Mouse (Mus musculus) ovary, adult 10 weeks (tissue): Measurements from ENCODE around the gene Sfrp5. TPM values are rescaled to one million over a fixed set of nuclear protein-coding genes. Genes with fewer than 3 reads are reported as not detected.

ENCODE experiments used
- polyA plus RNA-seq: library from polyadenylated mRNA; stranded (reverse); fragments of 350-450 nt; fragmentation: Illumina TruSeq; extraction: RNeasy Lipid Tissue Mini Kit (QIAGEN cat#74804); gene quantifications from one replicate; pipeline ENCODE4 v1.2.3, GENCODE M21; 2014

The Sfrp5 gene
- not detected for polyA plus RNA-seq

DNA sequence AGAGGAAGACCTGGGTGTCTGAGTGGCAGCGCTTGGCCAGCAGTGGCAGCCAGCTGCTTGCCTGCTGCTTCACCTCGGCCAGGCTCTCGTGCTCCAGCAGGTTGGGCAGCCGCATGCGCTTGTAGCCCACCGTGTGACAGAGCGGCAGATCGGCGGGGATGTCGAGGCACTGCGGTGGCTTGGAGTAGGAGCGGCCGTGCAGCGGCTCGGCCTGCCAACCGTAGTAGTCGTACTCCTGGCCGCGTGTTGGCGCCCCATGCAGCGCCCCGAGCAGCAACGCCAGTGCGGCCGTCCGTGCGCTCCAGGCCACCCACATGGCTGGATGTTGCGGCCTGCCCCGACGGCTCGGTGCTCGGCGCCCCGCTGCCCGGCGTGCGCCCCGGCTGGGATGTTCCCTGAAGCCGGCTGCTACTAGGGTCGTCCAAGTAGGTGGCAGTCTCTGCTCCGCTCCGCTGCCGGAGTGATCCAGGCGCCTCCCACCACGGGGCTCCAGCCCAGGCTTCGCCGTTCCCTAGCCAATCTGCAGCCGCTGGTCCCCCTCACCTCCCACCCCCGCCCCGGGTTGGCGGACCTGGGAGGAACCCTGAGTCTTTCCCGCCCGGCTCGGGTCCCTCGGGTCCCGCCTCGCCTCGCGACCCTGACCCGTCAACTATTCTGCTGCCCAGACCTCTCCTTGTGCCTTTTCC, at the start of gene Sfrp5:
TSS of gene Sfrp5 (minus strand) at position 557 of the 686 bp plus-strand sequence.

DNA sequence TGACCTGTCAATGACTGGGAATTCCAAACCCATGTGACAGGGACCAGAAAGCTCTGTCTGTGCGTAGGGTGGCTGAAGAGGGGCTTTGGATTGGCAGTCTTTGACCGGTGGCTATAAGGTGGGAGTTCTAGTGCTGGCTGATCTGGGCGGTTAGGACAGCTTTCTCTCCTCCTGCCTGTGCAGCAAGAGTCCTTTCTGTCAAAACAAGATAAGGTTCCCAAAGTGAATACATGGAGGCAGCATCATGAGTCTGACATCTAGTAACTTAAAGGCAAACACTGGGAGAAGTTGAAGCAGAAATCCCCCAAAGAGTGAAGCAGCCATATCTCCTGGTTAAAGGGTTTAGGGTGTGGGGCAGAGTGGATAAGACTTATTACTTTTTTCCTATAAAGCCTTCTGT, 45.5 kb upstream of the Sfrp5 start, which contains the start of gene Golga7b:
TSS of gene Golga7b (plus strand) at position 56 of the 400 bp plus-strand sequence.

GRCm38 (mm10) chr19:42163764-42164163, 38.3 kb downstream of the Sfrp5 start, which contains the start of gene Zfyve27:
Gene Zfyve27, plus strand, starts transcription at chr19:42163951.

Other genes starting within 250 kb of the Sfrp5 start
- gene Mms19, start 221.1 kb downstream of the Sfrp5 start, polyA plus RNA-seq: 6.7 TPM
- not detected for gene Ubtd1, start 220.5 kb downstream of the Sfrp5 start, polyA plus RNA-seq
- gene Ankrd2, start 166.3 kb downstream of the Sfrp5 start, polyA plus RNA-seq: not detected
- 0.37 TPM for gene Hoga1, start 156.6 kb downstream of the Sfrp5 start, polyA plus RNA-seq
- gene 4933411K16Rik, start 150.0 kb downstream of the Sfrp5 start, polyA plus RNA-seq: not detected
- gene Morn4, start 115.9 kb downstream of the Sfrp5 start, polyA plus RNA-seq: 1.2 TPM
- gene Pi4k2a, start 111.8 kb downstream of the Sfrp5 start, polyA plus RNA-seq: 6.4 TPM
- 1.1 TPM for gene Avpi1, start 73.2 kb downstream of the Sfrp5 start, polyA plus RNA-seq
- gene Marveld1, start 54.9 kb downstream of the Sfrp5 start, polyA plus RNA-seq: 14.8 TPM
- 5.0 TPM for gene Zfyve27, start 38.3 kb downstream of the Sfrp5 start, polyA plus RNA-seq
- gene Golga7b, start 45.3 kb upstream of the Sfrp5 start, polyA plus RNA-seq: not detected
- gene Crtac1, start 229.5 kb upstream of the Sfrp5 start, polyA plus RNA-seq: not detected